Mouse (Mus musculus): Measurements from ENCODE around the gene Eif5a.

GRCm38 (mm10) chr11:69880506-69880852 is 41.3 kb downstream of the Eif5a start:
- peak; percentile 63 for TF ChIP-seq CTCF (conservative IDR thresholded peaks at IDR 0.05; ENCODE audit: low read length)
- TF ChIP-seq NANOG (IDR thresholded peaks at IDR 0.05; ENCODE audit: borderline replicate concordance, low read length) = no peak
